Mouse (Mus musculus) bone marrow macrophage, adult 2 months (primary cell): ENCODE measurements around the gene Vmn2r63.

ENCODE experiments used
- CTCF ChIP-seq: IDR thresholded peaks from 2 replicates; pipeline ENCODE4 v1.5.1; 2012; ENCODE audit warnings: low read depth, mild to moderate bottlenecking, low read length, moderate library complexity
- POLR2A ChIP-seq: IDR thresholded peaks from 2 replicates; pipeline ENCODE4 v1.6.1; 2012; ENCODE audit warnings: mild to moderate bottlenecking, low read depth, low read length, borderline replicate concordance

- TF ChIP-seq CTCF (no peak), POLR2A (no peak)
Measured at GRCm38 (mm10) chr7:42878090-42878489, 55.5 kb downstream of the Vmn2r63 start.
